Mouse (Mus musculus): ENCODE results near the gene Tulp1. TPM values are rescaled to one million over a fixed set of nuclear protein-coding genes. Genes with fewer than 3 reads are reported as not detected.
A peak's percentile ranks its signal among the peaks of the same experiment; 100 is the strongest.
"Not testable (repeated sequence)": the region's sequence is repeated elsewhere in the genome, so short reads cannot be mapped to it uniquely, and the experiment has no call there.

Gene Tulp1
- total RNA-seq (2022) = not detected

DNA sequence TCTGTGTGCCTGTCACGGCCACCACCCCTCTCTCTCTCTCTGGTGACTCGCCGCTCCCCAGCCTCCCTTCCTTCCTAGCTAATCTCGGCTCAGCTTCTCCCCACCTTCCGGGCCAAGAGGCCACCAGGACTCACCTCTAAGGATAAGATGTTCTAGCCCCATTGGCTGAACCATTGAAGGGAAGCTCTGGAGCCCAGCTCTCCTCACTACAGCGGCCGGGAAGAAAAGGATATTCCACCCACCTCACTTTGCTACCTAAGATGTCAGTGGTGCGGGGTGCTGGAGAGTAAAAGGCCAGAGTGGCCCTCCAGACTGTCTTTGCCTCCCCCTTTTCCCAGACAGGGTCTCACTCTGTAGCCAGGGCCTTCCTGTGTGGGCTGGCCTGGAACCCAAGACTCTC is at the start of gene Tulp1:
Gene Tulp1, minus strand, starts transcription at position 101 of the 400 bp plus-strand sequence.
- no peak for DNase-seq (ENCODE audit: low spot score in 2 of 2)

DNA sequence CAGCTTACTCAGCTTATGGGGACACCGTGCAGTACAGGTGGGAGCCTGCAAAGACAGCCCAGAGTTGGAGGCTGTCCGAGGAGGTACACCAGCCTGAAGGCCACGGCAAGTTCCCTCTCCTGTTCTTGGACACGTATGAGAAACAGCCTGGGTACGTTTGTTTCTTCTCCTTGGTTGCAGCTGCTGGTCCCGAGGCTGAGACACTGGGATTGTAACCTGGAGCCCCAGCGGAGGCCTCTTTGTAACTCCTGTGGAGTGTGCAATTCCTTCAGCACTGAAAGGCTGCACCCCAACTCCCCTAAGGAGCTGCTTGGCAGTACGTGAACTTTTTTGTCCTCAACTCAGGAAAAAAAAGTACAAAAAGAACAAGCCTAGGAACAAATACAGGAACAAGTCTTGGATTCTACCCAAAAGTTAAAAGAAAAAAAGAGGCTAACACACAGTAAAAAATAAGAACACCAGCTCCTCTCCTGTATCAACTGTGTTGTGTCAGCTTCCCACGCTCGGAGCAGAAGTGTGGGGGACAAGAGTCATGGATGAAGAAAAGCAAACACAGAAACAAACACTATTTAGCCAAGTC is 46.4 kb upstream of the Tulp1 start:
- no peak for DNase-seq (ENCODE audit: low spot score in 2 of 2)

DNA sequence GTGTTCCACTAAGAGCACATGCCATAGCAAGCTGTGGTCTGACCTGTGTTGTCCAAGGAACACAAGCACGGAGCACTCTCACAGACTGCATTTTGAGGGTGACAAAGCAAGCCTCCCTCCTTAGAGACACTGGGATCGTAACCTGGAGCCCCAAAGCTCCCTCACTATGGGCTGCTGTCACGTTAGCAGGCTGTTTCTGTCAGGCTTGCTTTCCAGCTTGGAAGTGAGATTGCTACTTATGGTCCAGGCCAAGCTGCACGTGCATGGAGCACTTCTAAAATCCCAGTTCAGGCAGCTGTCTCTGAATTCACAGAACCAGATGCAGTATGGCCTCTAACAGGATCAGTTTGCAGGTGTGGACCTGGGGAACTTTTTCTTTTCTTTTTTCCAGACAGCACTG is 45.7 kb upstream of the Tulp1 start:
- DNase-seq (ENCODE audit: low spot score in 2 of 2) = no peak

DNA sequence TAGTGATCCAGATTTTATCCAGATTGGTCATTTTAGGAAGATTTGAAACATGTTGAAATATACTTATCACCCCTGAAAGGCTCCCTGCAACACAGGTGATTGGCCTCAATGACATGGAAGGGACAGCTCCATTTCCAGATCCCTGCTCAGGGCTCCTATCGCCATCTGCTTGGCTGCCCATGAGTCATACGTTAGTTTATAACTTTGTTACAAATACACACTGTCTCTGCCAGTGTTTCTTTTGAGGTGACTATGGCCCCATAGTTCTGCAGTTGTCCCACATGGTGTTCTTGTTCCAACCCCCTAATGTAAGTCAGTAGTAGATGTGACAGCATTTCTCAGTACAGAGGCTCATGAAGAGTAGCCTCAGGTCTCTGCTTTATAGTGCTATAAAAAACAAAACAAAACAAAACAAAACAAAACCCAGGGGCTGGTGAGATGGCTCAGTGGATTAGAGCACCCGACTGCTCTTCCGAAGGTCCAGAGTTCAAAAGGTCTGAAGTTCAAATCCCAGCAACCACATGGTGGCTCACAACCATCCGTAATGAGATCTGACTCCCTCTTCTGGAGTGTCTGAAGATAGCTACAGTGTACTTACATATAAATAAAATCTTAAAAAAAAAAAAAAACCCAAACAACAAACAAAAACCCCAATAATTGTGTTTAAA is 43.4 kb upstream of the Tulp1 start:
- no peak for DNase-seq (ENCODE audit: low spot score in 2 of 2)

DNA sequence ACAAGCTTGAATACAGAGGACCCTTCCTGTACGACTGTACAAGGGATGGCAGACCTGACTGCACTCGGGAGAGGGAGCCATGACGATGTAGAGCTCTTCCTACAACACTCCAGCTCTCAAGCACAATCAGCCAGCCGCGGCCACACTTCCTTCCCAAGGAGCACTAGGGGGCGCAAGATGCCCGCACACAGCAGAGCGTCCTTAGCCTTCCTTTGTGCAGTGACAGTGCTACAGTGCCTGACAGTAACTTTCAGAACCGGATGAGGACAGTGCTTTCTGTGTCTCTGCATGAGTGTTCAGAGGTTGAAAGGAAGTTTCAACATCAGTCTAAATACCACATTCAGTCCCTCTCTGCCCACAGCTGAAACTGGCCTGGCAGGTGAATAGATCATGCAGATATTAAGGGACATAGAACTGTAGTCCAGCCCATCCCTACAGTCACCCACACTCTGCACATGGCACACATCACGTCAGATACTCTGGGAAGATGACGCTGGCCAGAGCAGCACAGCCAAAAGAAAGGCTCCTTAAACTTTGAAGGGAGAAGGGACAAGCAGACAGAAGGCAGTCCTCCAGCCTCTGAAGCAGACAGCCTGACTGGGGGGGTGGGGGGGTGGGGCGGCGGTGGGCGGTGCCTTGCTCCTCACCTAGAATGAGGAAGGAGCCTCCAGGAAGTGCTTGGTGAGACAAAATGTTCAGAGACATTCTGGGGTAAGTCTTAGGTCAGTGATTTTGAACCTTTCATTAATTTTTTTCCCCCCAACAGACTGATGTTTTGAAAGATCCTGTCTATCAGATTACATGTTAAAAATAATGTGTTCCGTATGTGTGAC is 42.6 kb upstream of the Tulp1 start:
- peak; percentile 76 to 78 for DNase-seq (ENCODE audit: low spot score in 2 of 2)

DNA sequence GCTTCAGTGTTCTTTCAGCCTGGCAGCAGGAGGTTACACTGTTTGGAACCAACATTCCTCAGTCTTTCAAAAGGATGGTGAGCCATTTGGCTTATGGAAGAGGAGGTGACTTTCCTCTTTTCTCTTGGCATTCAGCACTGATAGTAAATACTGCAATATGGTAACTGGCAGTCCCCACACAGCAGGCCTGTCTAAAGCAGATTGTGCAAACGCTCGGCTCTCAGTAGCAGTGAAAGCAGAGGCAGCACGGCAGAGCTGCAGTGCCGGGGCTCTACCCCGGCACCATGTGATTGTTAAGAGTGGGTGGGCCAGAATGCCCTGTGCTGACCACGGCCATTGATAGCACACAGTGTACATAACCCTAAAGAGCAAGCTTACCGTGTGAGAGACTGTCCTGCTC is 41.4 kb upstream of the Tulp1 start:
- DNase-seq (ENCODE audit: low spot score in 2 of 2) = no peak

DNA sequence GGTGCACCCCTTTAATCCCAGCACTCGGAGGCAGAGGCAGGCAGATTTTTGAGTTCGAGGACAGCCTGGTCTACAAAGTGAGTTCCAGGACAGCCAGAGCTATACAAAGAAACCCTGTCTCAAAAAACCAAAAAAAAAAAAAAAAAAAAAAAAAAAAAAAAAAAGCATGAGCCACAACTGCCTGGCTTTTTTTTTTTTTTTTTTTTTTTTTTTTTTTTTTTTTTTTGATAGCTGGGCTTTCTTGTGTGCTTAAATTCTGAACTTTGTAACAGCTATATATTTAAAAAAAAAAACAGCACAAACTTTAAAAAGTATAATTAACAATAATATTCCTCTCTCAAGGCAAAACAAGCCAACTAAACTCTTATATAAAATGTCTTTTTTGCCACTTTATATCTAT is 39.7 kb upstream of the Tulp1 start:
- not testable (repeated sequence) for DNase-seq (ENCODE audit: low spot score in 2 of 2)

DNA sequence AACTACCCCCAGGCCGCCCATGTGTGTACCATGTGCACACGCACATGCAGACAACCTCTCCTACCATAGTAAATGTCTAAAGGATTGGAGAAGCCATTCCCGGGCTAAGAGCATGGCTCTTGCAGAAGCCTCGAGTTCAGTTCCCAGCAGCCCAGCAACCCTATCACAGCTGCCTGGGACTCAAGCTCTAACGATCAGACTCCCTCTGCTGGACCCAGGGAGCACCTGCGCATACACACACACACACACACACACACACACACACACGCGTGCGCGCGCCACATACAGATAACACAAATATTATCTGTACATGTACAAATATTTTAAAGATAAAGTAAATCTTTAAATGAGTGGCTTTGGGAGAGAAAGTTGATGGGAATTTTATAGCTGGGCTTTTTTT is 39.3 kb upstream of the Tulp1 start:
- DNase-seq (ENCODE audit: low spot score in 2 of 2) = no peak

DNA sequence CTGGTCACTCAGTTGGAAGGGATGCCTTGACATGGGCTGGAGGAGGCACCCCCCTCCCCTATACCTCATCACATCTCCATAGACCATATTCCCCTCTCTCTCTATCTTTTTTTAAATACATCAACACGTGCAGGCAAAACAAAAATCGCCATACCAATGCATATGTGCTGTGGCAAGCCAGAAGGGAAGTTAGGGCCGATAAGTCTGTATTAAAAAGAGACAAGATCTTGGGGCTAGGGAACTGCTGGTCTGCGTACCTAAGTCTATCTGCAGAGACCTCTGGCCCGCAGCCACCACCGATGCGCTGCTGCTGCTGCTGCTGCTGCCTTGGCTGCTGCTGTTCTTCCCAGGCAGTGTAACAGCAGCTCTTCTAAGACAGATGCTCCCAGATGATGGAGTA is 30.0 kb upstream of the Tulp1 start:
- no peak for DNase-seq (ENCODE audit: low spot score in 2 of 2)

DNA sequence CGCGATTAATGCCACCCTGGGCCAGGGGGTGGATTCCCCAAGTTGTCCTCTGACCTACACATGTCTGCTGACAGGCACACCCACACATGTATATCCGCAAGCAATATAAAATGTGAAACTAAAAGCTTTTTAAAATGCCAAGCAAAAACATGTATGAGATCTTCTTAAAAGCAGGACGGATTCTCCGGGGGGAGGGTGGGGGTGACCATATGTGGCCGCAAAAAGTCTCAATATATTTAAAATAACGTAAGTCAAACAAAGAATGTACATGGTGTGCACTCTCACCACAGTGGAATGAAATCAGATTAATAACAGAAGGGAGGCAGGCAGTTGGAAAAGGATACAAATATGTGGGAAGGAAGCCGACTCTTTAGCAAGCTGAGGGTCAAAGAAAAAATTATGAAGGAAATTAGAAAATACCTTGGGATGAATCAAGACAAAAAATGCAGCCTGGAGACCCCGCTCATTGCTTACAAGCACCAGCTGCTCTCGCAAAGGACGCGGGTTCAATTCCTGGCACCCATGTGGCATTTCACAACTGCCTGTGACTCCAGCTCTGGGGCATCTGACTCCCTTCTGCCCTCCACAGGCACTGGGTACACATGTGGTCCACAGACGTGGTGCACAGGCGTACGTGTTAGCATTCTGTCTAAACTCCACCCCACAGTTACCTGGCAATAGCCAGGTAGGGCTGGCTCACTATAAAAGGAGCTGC is 29.2 kb upstream of the Tulp1 start:
- DNase-seq (ENCODE audit: low spot score in 2 of 2) = no peak

DNA sequence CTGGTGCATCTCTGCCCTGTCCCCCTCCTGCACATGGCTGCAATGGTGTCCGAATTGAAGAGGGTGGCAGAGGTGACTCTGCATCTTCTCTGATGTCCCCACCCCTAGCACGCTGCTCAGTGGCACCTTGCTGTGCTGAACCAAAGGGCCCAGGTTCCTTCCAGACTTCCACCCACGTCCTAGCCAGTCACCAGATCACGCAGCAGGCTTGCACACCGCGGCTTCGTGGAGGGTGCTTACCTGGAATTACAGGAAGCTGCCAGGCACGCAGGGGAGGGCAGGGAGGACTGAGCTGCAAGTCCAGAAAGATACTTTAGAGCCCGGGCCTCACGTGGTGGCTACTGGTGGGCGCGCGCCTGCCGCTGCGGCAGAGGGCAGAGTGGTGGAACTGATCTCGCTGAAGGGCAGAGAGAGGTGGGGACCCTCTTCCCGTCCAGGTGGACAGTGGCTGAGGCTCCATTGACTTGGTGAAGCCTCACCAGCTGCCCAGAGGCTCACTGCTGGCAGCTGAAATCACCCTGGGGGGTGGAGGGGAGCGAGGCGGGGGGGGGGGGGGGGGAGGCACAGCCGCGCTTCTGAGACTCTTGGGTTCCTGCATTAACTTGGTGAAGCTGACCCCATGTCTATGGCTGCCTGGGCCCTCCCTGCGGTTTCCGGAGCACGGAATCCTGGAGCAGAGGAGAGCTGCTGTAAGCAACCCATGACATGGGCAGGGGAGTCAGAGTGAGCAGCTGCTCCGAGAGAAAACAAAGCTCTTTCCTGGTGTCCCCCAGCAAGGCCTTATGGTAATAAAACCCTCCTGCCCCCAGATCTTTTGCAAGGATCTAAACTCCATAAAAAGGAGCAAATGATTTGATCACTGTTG is 26.8 kb upstream of the Tulp1 start:
- no peak for DNase-seq (ENCODE audit: low spot score in 2 of 2)

DNA sequence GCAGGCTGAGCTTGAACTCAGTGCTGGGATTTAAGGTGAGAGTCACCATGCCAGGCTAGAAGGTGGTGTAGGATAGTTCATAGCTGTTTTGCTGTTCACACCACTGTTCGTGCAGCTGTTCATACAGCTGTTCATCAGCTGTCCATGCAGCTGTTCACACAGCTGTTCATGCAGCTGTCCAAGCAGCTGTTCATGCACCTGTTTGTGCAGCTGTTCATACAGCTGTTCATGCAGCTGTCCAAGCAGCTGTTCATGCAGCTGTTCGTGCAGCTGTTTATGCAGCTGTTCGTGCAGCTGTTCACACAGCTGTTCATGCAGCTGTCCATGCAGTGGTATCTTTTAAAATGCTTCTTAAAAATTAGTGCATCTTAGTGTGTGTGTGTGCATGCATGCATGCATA is 23.5 kb upstream of the Tulp1 start:
- DNase-seq (ENCODE audit: low spot score in 2 of 2) = no peak

DNA sequence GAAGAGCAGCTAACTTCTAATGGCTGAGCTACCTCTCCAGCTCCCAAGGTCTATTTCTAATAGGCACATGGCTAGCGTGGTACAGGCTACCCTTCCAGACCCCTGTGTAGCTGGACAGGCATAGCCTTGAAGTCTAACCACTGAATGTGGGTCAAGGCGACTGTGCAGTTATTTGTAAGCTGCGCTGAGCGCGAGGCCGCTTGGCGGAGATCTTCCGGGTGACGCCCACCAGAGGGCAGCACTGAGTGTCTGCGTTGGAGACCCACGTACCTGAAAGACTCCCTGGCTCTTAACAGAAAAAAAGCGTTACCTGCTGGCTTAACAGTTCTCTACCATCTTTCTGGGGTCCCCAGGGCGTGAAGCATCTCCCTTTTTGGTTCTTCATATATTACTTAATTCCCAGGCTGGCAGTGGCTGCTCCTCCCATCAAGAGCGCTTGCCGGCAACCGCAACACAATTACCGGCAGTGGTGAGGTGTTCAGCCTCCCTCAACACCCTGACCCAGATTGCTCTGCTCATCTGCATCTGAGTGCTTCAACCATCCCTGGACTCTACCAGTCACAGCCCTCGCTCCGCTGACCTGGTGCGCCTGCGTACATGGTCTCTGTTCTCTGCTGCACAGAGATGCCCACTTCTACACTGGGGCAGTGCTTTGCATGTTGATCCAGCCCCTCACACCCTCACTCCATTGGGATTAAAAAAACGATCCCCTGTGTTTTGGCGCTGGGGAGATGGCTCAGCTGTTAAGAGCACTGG is 21.3 kb upstream of the Tulp1 start:
- DNase-seq (ENCODE audit: low spot score in 2 of 2) = peak; percentile 55 to 68

DNA sequence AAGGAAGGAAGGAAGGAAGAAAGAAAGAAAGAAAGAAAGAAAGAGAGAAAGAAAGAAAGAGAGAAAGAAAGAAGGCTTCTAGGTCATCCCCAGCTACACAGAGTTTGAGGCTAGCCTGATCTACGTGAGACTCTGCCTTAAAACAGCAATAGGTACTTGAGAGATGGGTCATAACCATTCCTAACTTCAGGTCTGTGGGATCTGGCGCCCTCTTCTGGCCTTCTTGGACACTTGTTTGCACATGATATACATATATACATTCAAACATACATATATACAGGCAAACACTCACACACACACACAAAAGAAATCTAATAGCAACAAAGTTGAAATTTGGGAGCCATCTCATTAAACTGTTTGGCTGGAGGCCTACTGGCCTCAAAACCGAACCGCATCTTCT is 19.3 kb upstream of the Tulp1 start:
- no peak for DNase-seq (ENCODE audit: low spot score in 2 of 2)

DNA sequence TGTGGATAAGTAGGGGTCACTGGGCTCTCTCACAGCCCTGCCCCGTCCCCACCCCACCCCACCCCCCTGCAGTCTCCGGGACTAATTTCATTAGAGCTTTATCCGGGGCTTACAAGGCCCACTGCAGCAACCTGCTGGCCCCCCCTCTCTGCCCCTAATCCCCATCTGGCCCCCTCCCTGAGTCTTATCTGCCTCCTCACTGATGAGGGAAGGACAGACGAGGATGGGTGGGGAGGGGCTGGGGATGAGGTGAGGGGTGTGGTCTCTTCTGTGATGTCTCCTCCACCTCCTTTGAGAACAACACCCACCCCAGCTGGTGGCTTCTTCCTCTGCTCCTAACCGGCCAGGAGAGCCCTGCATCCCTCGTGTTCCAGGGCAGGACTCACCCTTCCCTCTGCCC is 15.2 kb upstream of the Tulp1 start:
- DNase-seq (ENCODE audit: low spot score in 2 of 2) = no peak

DNA sequence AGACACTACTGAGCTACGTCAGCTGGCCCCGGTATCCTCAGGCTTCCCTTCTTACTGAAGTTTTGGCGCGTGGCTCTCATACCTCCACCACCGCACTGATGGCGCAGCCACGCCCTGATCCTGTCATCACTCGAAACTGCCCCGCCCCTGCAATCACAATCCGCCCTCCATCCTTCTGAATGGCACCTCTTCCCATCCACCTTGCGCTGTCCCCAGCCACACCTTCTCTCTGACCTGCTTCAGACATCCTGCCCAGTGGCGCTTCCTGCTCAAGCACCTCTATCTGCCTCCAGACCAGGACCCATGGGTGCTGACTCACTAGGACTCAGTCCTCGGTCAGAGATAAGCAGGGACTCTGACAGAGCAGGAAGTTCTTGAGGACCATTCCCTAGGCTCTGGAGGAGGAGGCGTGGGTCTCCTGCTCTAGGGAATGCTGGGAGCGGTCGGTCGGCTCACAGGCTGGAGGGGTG is 10.6 kb upstream of the Tulp1 start:
- DNase-seq (ENCODE audit: low spot score in 2 of 2) = no peak

DNA sequence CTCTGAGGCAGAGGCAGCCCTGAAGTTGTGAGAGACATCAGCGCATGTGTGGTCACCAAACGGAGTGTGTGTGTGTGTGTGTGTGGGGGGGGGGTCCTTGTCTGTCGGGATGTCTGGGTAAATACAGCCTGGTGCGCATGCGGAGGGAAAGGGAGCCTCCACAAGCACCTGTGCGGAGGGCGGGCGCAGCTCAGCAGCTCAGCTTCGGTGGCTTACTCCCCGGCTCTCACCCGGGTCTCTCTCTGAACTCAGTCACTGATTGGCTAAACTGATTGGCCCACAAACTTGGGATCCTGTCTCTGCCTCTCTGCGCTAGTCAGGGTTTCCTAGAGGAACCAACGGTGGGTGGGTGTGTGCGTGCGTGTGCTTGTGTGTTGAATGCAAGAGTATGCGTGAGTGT is 9.5 kb upstream of the Tulp1 start:
- no peak for DNase-seq (ENCODE audit: low spot score in 2 of 2)

DNA sequence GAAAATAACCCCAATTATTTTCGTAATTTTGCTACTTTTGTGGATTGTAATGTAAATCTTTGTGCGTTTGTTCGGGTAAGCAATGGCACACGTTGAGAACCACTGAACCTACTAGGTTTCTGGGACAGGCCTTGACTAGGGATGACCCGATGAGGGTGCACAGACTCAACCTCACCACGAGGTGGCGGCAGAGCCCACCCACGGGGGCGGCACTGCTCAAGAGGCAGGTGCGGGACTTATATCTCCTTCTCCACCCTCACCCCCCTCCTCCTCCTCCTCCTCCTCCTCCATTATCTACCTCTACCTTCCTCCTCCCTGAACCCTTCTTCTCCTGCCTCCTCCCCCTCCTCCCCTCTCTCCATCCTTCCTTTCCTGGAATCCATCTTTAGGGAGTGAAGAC is 8.8 kb upstream of the Tulp1 start:
- no peak for DNase-seq (ENCODE audit: low spot score in 2 of 2)

DNA sequence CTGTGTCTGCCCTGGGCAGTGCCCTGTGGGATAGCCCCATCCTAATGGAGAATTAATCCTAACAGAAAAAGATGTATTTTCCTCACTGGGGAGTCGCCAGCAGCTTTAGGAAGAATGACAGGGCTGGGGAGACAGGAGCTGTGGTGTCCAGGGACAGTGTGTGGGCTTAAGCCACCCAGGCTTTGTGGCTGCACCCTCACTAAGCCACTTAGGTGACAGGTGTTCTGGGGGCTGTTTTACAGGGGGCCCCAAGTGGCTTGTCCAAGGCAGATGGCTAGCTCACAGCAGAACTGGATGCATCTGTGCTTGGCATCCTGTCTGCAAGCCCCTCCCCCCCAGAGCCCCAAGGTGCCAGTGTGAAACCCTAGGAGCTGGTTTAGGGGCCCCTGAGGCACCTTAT is 6.9 kb upstream of the Tulp1 start:
- no peak for DNase-seq (ENCODE audit: low spot score in 2 of 2)

DNA sequence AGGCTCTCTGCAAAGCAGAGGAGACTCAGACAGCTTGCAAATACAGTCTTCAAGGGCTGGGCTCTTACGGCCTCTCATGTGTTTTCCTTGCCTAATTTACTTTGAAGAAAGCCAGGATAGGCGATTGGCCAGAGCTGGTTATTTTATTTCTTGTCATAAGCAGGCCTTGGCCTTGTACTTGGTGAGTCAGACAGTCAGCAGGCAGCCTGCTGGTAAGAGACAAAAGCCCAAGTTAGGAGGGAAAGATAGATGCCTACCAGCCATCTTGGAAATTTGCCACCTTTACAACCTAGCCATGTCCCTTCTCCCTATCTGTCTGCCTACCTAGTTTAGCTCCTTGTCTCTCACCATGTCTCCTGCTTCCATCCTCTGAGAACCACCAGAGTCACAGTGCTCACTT is 6.3 kb upstream of the Tulp1 start:
- no peak for DNase-seq (ENCODE audit: low spot score in 2 of 2)

All from gastrocnemius, adult 8-10 months (tissue).